Mouse (Mus musculus) frontal cortex, postnatal 14 days (tissue): ENCODE data around the gene Arglu1.

Source experiments
- DNase-seq, 2 experiments: peaks; one replicate each; pipeline ENCODE4 v3.0.0; 2022; ENCODE audit warnings: low spot score in 2 of 2

The Arglu1 gene

DNA sequence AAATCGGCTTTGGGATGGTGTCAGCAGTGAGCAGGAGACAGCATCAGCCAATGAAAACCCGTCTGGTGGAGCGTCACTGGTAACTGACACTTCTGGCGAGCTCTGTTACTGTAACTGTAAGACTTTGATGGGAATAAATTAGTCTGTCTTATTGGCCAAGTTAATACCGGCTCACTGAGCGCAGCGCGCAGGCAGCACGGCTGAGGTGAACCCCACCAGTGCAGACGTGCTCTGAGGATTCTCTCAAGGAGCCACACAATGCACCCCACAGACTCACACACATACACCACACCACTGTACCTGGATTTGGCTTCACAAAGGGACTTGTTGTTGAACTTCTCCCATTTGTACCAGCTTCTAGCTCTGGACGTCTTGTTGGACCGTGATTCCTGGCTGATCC is 68.3 kb downstream of the Arglu1 start:
- DNase-seq = peak in 1 of 2 experiments; percentile 33

DNA sequence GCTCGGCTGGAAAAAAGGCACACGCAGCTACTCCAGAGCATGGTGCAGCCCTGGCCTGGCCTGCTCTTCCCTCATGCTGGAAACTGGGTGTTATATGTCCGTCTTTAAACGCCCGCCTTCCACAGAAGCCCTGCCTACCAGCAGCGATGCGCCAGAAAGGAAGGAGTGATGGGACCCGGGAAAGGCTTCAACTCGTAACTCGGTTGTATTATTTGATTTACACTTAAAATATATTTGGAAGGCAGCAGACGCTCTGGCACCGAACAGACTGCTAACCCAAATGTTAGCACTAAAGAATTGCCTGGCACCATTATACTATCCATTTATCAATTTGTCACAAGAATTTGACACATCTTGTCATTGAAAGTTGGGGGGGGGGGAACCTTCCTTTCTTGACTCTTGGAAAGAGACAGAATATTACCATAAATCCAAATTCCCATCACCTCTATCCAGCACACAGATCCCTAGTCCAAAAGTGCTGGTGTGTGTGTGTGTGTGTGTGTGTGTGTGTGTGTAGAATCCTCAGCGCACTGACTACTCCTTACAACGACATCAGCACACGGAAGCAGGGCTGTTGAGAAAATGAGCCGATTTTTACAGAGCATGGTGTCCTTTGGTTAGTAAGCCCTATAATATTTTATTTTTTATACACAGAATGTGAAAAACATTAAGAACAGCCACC is 68.9 kb downstream of the Arglu1 start:
- DNase-seq = no peak

DNA sequence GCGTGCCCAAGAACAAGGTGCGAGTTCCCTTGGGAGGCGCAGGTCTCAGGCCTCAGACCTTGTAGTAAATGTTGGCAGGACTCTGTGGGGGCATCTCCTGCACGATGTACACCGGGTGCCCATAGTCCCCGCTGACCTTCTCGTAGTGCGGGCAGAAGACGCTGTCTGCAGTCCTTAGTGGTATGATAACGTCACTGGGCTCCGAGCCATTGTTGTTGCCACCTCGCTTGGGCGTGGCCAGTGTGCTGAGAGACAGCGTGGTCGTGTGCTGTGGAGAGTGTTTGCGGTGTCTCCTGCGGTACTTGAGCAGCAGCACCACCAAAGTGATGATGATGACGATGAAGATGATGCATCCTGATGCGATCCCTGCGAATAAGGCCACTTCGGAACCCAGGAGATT is 69.8 kb downstream of the Arglu1 start:
- no peak for DNase-seq

DNA sequence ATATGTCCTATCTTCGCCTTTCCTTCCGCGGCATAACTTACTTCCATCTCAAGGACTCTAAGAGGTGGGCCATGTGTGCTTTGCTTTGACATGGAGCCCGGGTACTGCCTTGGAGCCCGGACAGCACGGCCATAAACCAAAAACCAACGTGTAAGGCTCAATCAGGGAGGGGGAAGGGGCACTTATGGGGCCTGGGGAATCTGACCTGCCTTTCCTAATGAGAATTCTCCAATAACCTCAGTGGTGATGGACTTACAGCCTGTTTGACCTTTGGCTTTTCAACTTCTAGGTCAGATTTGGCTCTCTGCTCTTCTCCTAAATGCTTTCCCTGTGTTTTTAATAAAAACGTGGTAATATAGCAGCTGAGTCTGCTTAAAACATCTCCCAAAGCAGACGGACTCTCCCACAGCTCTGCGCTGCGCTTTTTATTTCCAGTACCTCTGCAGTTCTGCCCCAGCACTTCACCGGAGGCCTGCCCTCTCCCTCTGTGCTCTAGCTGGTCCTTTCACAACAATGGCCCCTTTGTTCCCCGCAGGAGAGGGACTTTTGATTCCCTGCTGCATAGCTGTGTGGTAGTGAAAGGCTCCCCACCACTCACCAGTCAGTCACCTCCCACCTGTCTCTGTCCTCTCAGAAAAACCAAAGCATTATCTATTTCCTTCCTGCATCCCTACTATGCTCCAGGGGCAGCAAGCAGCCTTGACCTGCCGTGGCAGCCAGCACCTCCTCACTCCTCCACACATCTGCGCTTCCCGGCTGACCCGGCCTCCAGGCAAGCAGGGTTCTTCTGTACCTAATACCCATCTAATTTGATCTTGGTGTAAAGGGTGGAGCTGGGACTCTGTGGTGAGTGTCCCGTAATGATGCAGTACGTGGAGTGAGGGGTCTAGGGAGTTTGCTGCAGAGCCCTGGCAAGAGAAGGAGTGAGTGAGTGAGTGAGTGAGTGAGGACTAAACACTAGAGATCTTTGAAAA is 70.8 kb downstream of the Arglu1 start:
- no peak for DNase-seq
